17 mouse cellular contexts compared by ENCODE assay signal in the genomic region with DNA sequence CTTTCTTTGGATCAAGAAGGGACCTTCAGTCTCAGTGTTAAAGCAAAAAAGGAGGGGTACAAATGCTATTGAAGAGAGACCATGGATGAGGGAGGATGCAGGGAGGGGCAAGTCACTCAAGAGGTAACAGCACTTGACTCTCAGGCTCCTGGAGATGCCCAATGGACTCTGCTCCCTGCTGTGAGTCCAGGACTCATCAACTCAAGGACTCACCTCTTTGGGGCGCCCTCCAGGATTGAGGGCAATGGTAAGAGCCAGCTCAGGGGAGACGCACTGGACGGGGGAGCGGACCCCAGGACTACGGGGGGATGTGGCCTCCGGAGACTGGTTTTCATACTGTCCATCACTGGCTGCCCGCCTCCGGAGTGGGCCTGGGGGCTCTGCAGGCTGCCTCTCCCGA.
DNase-seq lines count a peak whose midpoint lies in the region; ATAC-seq and TF ChIP-seq lines count a peak whose summit lies in the region.
"Had no signal": no experiment of that assay in that cellular context is flagged by ENCODE, and none has a peak within 500 bp of the region (broad histone marks: within the 10 kb centered on the region; RNA-seq: fewer than 3 reads in every experiment).

No protein-coding gene starts in this region.

- no peak for TF ChIP-seq CTCF in gastrocnemius, adult 2 months (IDR thresholded peaks at IDR 0.05)
- no peak for TF ChIP-seq CTCF in kidney, adult 2 months (conservative IDR thresholded peaks at IDR 0.05; ENCODE audit: insufficient read depth, insufficient read length, low read depth, low read length)

- H3K36me3 ChIP-seq in kidney, adult 2 months (ENCODE audit: control insufficient read depth, insufficient read depth, low read length) = peaks cover 15% of the 10 kb centered on the region
- H3K36me3 ChIP-seq in embryonic facial prominence, embryonic 13.5 days = peaks cover 40% of the 10 kb centered on the region
- H3K36me3 ChIP-seq in limb, embryonic 15.5 days = peaks cover 36% of the 10 kb centered on the region
- H3K36me3 ChIP-seq: hindbrain, embryonic 13.5 days had no signal

- no peaks in the 10 kb centered on the region for H3K9me3 ChIP-seq in embryonic facial prominence, embryonic 13.5 days
- H3K9me3 ChIP-seq in limb, embryonic 15.5 days = no peaks in the 10 kb centered on the region
- H3K9me3 ChIP-seq: hindbrain, embryonic 13.5 days had no signal

- 73% methylated on average over 9 of the region's 9 CpGs for WGBS in kidney, adult 2 months
- 63% methylated on average over 9 of the region's 9 CpGs for WGBS in embryonic facial prominence, embryonic 13.5 days
- 73% methylated on average over 9 of the region's 9 CpGs for WGBS in limb, embryonic 15.5 days

- no peaks in the 10 kb centered on the region for H3K27me3 ChIP-seq in kidney, adult 2 months (replicated peaks; ENCODE audit: control insufficient read depth, insufficient read depth, low read length)
- H3K27me3 ChIP-seq in embryonic facial prominence, embryonic 13.5 days = no peaks in the 10 kb centered on the region
- no peaks in the 10 kb centered on the region for H3K27me3 ChIP-seq in limb, embryonic 15.5 days
- H3K27me3 ChIP-seq: CH12.LX; hindbrain, embryonic 13.5 days had no signal

- H3K4me2 ChIP-seq in embryonic facial prominence, embryonic 13.5 days = no peak overlapping the region
- H3K4me2 ChIP-seq in limb, embryonic 15.5 days = no peak overlapping the region
- H3K4me2 ChIP-seq: hindbrain, embryonic 13.5 days; lung, embryonic 14.5 days had no signal

- intact Hi-C loops in gastrocnemius, adult 2 months (cut with DNase I) = no loop called here

- ATAC-seq in embryonic facial prominence, embryonic 13.5 days (ENCODE audit: insufficient number of reproducible peaks, insufficient read depth, low FRiP score, low TSS enrichment, low read depth) = no peak
- ATAC-seq in limb, embryonic 15.5 days (ENCODE audit: insufficient number of reproducible peaks, low FRiP score, low TSS enrichment, low read depth) = no peak
- ATAC-seq: forebrain, embryonic 16.5 days; midbrain, embryonic 16.5 days had no signal

- peak; percentile 28 for DNase-seq in gastrocnemius, adult 2 months
- DNase-seq in gastrocnemius, adult 8-10 months (ENCODE audit: low spot score in 2 of 2) = no peak
- peak; percentile 57 for DNase-seq in kidney, adult 2 months
- no peak for DNase-seq in kidney, postnatal 25 days
- DNase-seq in adrenal gland, adult (ENCODE audit: inconsistent age in 2 of 2, low spot score in 1 of 2) = no peak
- no peak for DNase-seq in thymus, postnatal 14 days
- DNase-seq: adrenal gland, postnatal 25 days; cerebellum, adult 8-10 months; thymus, postnatal 36 days had no signal

- peak overlapping the region; percentile 27 for H3K4me3 ChIP-seq in gastrocnemius, adult 2 months
- no peak overlapping the region for H3K4me3 ChIP-seq in kidney, adult 2 months (ENCODE audit: insufficient read depth, low read depth, low read length)
- H3K4me3 ChIP-seq in embryonic facial prominence, embryonic 13.5 days = no peak overlapping the region
- H3K4me3 ChIP-seq in limb, embryonic 15.5 days = no peak overlapping the region
- H3K4me3 ChIP-seq: hindbrain, embryonic 13.5 days had no signal

- H3K27ac ChIP-seq in gastrocnemius, adult 2 months = peak overlapping the region; percentile 90
- H3K27ac ChIP-seq in kidney, adult 2 months (ENCODE audit: insufficient read depth, low read depth, low read length) = no peak overlapping the region
- H3K27ac ChIP-seq in embryonic facial prominence, embryonic 13.5 days = peak overlapping the region; percentile 76
- H3K27ac ChIP-seq in limb, embryonic 15.5 days = peak overlapping the region; percentile 86
- H3K27ac ChIP-seq: hindbrain, embryonic 13.5 days; macrophage had no signal

- no peak for TF ChIP-seq POLR2A in kidney, adult 2 months (IDR thresholded peaks at IDR 0.05; ENCODE audit: low read depth, low read length)

- H3K4me1 ChIP-seq in kidney, adult 2 months (ENCODE audit: control insufficient read depth, insufficient read depth, low read length) = peaks cover 13% of the 10 kb centered on the region
- peaks cover 30% of the 10 kb centered on the region for H3K4me1 ChIP-seq in embryonic facial prominence, embryonic 13.5 days
- H3K4me1 ChIP-seq in limb, embryonic 15.5 days = peaks cover 41% of the 10 kb centered on the region

- no peak overlapping the region for H3K9ac ChIP-seq in embryonic facial prominence, embryonic 13.5 days
- H3K9ac ChIP-seq in limb, embryonic 15.5 days = no peak overlapping the region
- H3K9ac ChIP-seq: hindbrain, embryonic 13.5 days; lung, embryonic 14.5 days had no signal

Comparison
In these comparisons a context has a peak if more than half of its experiments do, and no peak if none do; other contexts are left out.
1. DNase-seq: peak in gastrocnemius, adult 2 months (single experiment) and kidney, adult 2 months (single experiment); none in gastrocnemius, adult 8-10 months (0 of 2), kidney, postnatal 25 days (0 of 2), adrenal gland, adult (0 of 2) and thymus, postnatal 14 days (single experiment).